Mouse (Mus musculus): Measurements from ENCODE around the gene Ttll9.

DNA sequence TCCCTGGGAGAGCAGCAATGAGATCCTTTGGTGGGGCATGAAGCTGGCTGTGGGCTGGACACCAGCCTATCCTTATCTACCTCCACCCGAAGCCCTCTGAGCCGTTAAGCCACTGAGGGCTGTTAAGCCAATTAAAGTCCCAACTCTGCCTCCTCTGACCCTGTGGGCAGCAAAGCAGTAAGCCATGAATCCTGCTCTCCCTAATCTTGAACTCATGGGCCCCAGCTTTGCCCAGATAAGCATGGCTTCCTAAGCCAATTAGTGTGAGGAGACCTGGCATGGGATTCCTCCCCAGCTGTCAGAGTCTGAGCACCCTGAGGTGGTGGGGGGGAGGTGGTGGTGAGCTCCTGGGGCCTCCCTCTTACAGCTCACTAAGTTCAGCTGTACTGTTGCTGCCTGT lies 74.4 kb downstream of the Ttll9 start:
- TF ChIP-seq POLR2A (IDR thresholded peaks at IDR 0.05; ENCODE audit: extremely low read depth, insufficient read depth, low read length), result no peak
- no peak for TF ChIP-seq CTCF (IDR thresholded peaks at IDR 0.05; ENCODE audit: low read depth, low read length)
